Mouse (Mus musculus) neutrophil, adult 83 days (primary cell): ENCODE results near the gene Abcg3. TPM values are rescaled to one million over a fixed set of nuclear protein-coding genes. Genes with fewer than 3 reads are reported as not detected.

Source experiments
- total RNA-seq, 2 experiments: library from RNA; stranded (reverse); gene quantifications; one replicate each; pipeline ENCODE4 v1.2.4; 2023

Abcg3 gene
- 1 to 10 TPM; 1.2 to 1.8 TPM for total RNA-seq

GRCm38 (mm10) chr5:104982535-104982934 is at the start of gene Abcg3:
Gene Abcg3, minus strand, starts transcription at chr5:104982718.

Other genes with a start within 250 kb of the Abcg3 start
- 1 to 10 TPM; 1.2 to 1.8 TPM for gene Zfp951, start 122.6 kb downstream of the Abcg3 start, total RNA-seq
- gene Gbp9, start 156.8 kb upstream of the Abcg3 start, total RNA-seq, result 10 to 100 TPM in 1 of 2 experiments, 1 to 10 TPM in 1; 8.6 to 10.5 TPM
- gene Gbp8, start 156.8 kb upstream of the Abcg3 start, total RNA-seq, result 1 to 10 TPM; 1.0 to 1.7 TPM
- 1 to 10 TPM; 3.2 to 4.5 TPM for gene Gbp4, start 156.9 kb upstream of the Abcg3 start, total RNA-seq